Mouse (Mus musculus) heart, embryonic 16.5 days (tissue): Measurements from ENCODE around the gene Trpm1. TPM values are rescaled to one million over a fixed set of nuclear protein-coding genes. Genes with fewer than 3 reads are reported as not detected.

ENCODE experiments used
- ATAC-seq: fragments of 200-750 bp; cut with Nextera tagmentation; replicated peaks from 2 replicates; pipeline ENCODE4 v1.8.0; 2017; ENCODE audit warnings: moderate number of reproducible peaks; ENCODE audit not compliant: insufficient read depth, low FRiP score; ENCODE audit errors: extremely low read depth
- H3K27ac ChIP-seq: fragments of 300-500 bp; sonication (generic); 2 replicates; pipeline ENCODE4 v1.5.1; 2014; ENCODE audit warnings: mild to moderate bottlenecking, low read length, control low read depth, moderate library complexity
- H3K27me3 ChIP-seq: fragments of 300-500 bp; sonication (generic); 2 replicates; pipeline ENCODE4 v1.6.1; 2014; ENCODE audit warnings: low read length, mixed read lengths; ENCODE audit not compliant: control insufficient read depth, insufficient read depth
- H3K36me3 ChIP-seq: fragments of 300-500 bp; sonication (generic); 2 replicates; pipeline ENCODE4 v1.6.1; 2014; ENCODE audit not compliant: control insufficient read depth, insufficient read depth
- H3K4me1 ChIP-seq: fragments of 300-500 bp; sonication (generic); 2 replicates; pipeline ENCODE4 v1.6.1; 2014; ENCODE audit warnings: low read length, mixed read lengths; ENCODE audit not compliant: control insufficient read depth, insufficient read depth
- H3K4me2 ChIP-seq: fragments of 300-500 bp; sonication (generic); 2 replicates; pipeline ENCODE4 v1.6.1; 2014; ENCODE audit warnings: low read depth, mild to moderate bottlenecking, control low read depth, low read length
- H3K4me3 ChIP-seq: fragments of 300-500 bp; sonication (generic); 2 replicates; pipeline ENCODE4 v1.5.1; 2014; ENCODE audit warnings: mild to moderate bottlenecking, control low read depth, low read length
- H3K9ac ChIP-seq: fragments of 300-500 bp; sonication (generic); 2 replicates; pipeline ENCODE4 v1.6.1; 2014; ENCODE audit warnings: low read length, control low read depth
- H3K9me3 ChIP-seq: fragments of 300-500 bp; sonication (generic); replicated peaks from 2 replicates; pipeline ENCODE4 v1.6.1; 2016; ENCODE audit warnings: low read length; ENCODE audit not compliant: control insufficient read depth
- WGBS: fragments of 180-500 bp; shearing (Covaris S2); extraction: QIAGEN DNeasy Blood & Tissue Kit; methylation state at CpG from one replicate; pipeline ENCODE4 v1.1.7; 2014; 5-methylcytosine and 5-hydroxymethylcytosine counted together
- microRNA counts: library from miRNA; unstranded; fragments of <30 nt; microRNA quantifications from one replicate; lab custom pipeline; 2016
- microRNA-seq: library from miRNA; unstranded; fragments of <30 nt; microRNA quantifications from one replicate; pipeline ENCODE4, GENCODE M21; 2017
- polyA plus RNA-seq: library from polyadenylated mRNA; unstranded; fragments of >200 nt; fragmentation: Nextera tagmentation; extraction: Ambion mirVana; gene quantifications from 2 replicates; pipeline ENCODE4 v1.2.1, GENCODE M21; 2015

Gene Trpm1
- polyA plus RNA-seq, 1 experiment from 2014 or later = 0.32 TPM

GRCm38 (mm10) chr7:64312811-64313210 is 159.2 kb downstream of the Trpm1 start:
- no peaks in the 10 kb centered on the region for H3K9me3 ChIP-seq
- no peak for ATAC-seq
- no peaks in the 10 kb centered on the region for H3K4me1 ChIP-seq
- no peak overlapping the region for H3K4me2 ChIP-seq
- no peak overlapping the region for H3K9ac ChIP-seq
- peaks cover 12% of the 10 kb centered on the region; the same call in 1 of the 2 replicates for H3K36me3 ChIP-seq
- WGBS = 85% methylated on average over 7 of the region's 7 CpGs
- H3K27ac ChIP-seq = no peak overlapping the region
- H3K4me3 ChIP-seq = no peak overlapping the region
- no peaks in the 10 kb centered on the region for H3K27me3 ChIP-seq

MicroRNA genes within 50 kb of the gene (microRNA counts, 519-probe panel; counts per million panel counts)
- microRNA mmu-miR-211 (lab: Ali Mortazavi, UCI) = not detected

Small RNAs within 50 kb of the gene (microRNA-seq; reads per million reads assigned to microRNA genes)
- 7.5 reads per million, percentile 23 among the genes with 10 or more reads in this experiment for gene Mir211
- not detected for gene Mir6416

Other genes starting within 250 kb of the Trpm1 start
- gene E030018B13Rik, start 237.0 kb upstream of the Trpm1 start, polyA plus RNA-seq = 0.18 TPM in 1 of 2 replicates, not detected in the other
- gene Klf13, start 214.9 kb upstream of the Trpm1 start, polyA plus RNA-seq = 24.2 and 26.7 TPM in 2 replicates
- gene Mtmr10, start 133.8 kb downstream of the Trpm1 start, polyA plus RNA-seq = 6.6 TPM in 2 replicates
- gene Fan1, start 220.3 kb downstream of the Trpm1 start, polyA plus RNA-seq = 3.5 and 3.8 TPM in 2 replicates
- 20.3 and 25.9 TPM in 2 replicates for gene Mphosph10, start 238.4 kb downstream of the Trpm1 start, polyA plus RNA-seq
- gene Mcee, start 238.8 kb downstream of the Trpm1 start, polyA plus RNA-seq = 139 and 143 TPM in 2 replicates